Mouse (Mus musculus) intestine, embryonic 15.5 days (tissue): ENCODE data around the gene Map3k12. TPM values are rescaled to one million over a fixed set of nuclear protein-coding genes. Genes with fewer than 3 reads are reported as not detected.
A peak's percentile ranks its signal among the peaks of the same experiment; 100 is the strongest.

Source experiments
- ATAC-seq: fragments of 200-750 bp; cut with Nextera tagmentation; 2 replicates; pipeline ENCODE4 v1.8.0; 2017; ENCODE audit warnings: moderate TSS enrichment, moderate library complexity
- H3K27ac ChIP-seq: fragments of 300-500 bp; sonication (generic); 2 replicates; pipeline ENCODE4 v1.5.1; 2015; ENCODE audit warnings: mild to moderate bottlenecking, inconsistent platforms
- H3K27me3 ChIP-seq: fragments of 300-500 bp; sonication (generic); replicated peaks from 2 replicates; pipeline ENCODE4 v1.6.1; 2015; ENCODE audit warnings: inconsistent platforms
- H3K36me3 ChIP-seq: fragments of 300-500 bp; sonication (generic); 2 replicates; pipeline ENCODE4 v1.6.1; 2015; ENCODE audit warnings: inconsistent platforms
- H3K4me1 ChIP-seq: fragments of 300-500 bp; sonication (generic); replicated peaks from 2 replicates; pipeline ENCODE4 v1.6.1; 2015; ENCODE audit warnings: inconsistent platforms
- H3K4me2 ChIP-seq: fragments of 300-500 bp; sonication (generic); replicated peaks from 2 replicates; pipeline ENCODE4 v1.6.1; 2015; ENCODE audit warnings: mild to moderate bottlenecking, inconsistent platforms
- H3K4me3 ChIP-seq: fragments of 300-500 bp; sonication (generic); replicated peaks from 2 replicates; pipeline ENCODE4 v1.5.1; 2015; ENCODE audit warnings: inconsistent platforms
- H3K9ac ChIP-seq: fragments of 300-500 bp; sonication (generic); 2 replicates; pipeline ENCODE4 v1.6.1; 2015; ENCODE audit warnings: inconsistent platforms
- H3K9me3 ChIP-seq: fragments of 300-500 bp; sonication (generic); 2 replicates; pipeline ENCODE4 v1.6.1; 2016; ENCODE audit warnings: inconsistent platforms
- WGBS: fragments of 180-500 bp; shearing (Covaris S2); methylation state at CpG from one replicate; pipeline ENCODE4 v1.1.7; 2015; 5-methylcytosine and 5-hydroxymethylcytosine counted together
- polyA plus RNA-seq: library from polyadenylated mRNA; unstranded; fragments of >200 nt; fragmentation: Nextera tagmentation; extraction: Ambion mirVana; gene quantifications from 2 replicates; pipeline ENCODE4 v1.2.1, GENCODE M21; 2015

Map3k12 gene
- polyA plus RNA-seq, 1 experiment from 2014 or later, result 10.8 TPM

DNA sequence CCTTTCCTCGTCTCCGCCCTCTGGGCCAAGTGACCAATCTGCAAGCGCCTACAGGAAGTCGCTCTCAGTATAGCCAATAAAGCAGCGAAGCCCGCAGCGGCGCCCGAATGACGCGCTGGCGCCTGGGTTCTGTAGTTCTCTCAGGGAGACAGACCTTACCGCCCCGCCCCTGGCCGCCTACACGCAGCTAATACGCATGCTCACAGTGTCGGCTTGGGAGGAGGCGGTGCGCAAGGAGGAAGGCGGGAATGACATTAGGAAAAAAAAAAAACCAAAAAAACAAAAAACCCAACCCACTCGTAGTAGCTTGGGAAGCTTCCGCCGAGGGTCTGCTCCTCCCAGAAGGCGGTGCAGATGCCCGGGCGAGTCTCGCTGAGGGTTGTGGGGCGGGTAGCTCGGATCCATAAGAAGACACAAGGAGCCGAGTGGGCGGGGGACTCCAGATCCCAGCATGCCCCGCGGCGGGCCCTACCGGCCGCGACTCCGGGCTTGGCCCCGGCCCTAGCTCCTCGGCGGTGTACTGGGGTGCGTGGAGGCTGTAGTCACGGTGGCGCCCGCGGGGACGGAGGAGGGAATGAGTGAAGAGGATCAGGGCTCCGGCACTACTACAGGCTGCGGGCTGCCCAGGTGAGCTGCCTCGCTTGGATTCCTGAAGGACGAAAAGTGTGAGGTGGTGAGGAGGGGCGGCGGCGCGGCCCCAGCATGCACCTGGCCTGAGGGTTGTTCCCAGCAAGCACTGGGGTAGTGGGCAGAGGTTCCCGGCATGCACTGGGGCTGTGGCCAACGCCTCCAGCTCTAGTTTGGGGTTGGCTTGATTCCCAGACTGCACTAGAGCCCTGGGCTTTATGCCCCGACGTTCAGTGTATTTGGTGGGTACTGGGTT is 1.4 kb upstream of the Map3k12 start, which contains the start of gene Tarbp2:
TSS of gene Tarbp2 (plus strand) at position 217 of the 883 bp plus-strand sequence.
- H3K36me3 ChIP-seq, result peaks cover 10% of the 10 kb centered on the region; the same call in 1 of the 2 replicates
- peak within 1 kb of the TSS; percentile 68 for H3K4me3 ChIP-seq
- no peaks in the 10 kb centered on the region for H3K27me3 ChIP-seq
- H3K4me2 ChIP-seq, result peak within 1 kb of the TSS; percentile 94
- peaks cover 24% of the 10 kb centered on the region for H3K4me1 ChIP-seq
- H3K9ac ChIP-seq, result peak within 1 kb of the TSS; percentile 87
- peak; percentile 94 for ATAC-seq
- under 1% methylated on average over 59 of the region's 60 CpGs for WGBS
- peak within 1 kb of the TSS; percentile 99 for H3K27ac ChIP-seq
- no peaks in the 10 kb centered on the region for H3K9me3 ChIP-seq

DNA sequence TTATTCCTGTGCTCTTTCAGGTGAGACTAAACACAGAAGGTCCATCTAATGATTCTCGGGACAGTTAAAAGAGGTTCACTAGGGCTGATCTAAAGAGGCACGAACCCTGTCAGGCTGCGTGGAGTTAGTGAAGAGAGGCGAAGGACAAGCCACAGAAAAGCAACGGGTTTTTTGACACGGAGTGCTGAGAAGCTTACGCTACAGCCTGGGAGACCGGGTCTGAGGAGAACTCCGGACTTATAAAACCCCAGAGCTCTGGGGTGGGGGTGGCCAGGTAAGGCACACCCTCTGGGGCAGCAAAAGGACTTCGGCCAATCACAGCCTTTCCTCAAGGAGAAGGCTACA is 739 bp upstream of the Map3k12 start:
- 0% methylated on average over 10 of the region's 10 CpGs for WGBS
- peaks cover 10% of the 10 kb centered on the region; the same call in 1 of the 2 replicates for H3K36me3 ChIP-seq
- peak overlapping the region; percentile 94 for H3K4me2 ChIP-seq
- peaks cover 24% of the 10 kb centered on the region for H3K4me1 ChIP-seq
- H3K27ac ChIP-seq, result peak overlapping the region; percentile 85
- H3K4me3 ChIP-seq, result peak overlapping the region; percentile 68
- H3K9ac ChIP-seq, result peak overlapping the region; percentile 64
- H3K27me3 ChIP-seq, result no peaks in the 10 kb centered on the region
- no peaks in the 10 kb centered on the region for H3K9me3 ChIP-seq
- ATAC-seq, result no peak

DNA sequence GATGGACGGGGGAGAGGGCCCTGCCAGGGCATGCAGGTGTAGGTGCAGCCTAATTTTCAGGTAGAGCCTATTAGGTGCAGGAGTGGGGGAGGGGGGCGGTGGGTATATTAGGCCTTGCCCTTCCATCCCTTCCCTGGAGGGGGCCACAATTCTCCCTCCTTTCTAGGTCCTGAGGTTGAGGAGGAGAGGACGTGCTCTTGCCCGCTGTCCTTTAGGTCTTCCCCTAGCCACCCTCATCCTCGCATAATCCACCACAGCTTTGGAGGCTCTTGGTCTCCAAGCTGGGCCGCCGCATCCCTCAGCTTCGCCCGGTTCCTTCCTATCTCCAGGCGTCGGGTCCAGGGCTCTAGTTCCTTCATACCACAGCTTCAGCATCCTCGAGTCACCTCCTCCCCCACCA is 571 bp downstream of the Map3k12 start:
- Histone ChIP-seq H3K4me3 (peak overlapping the region; percentile 68), H3K4me1 (peaks cover 35% of the 10 kb centered on the region)
- under 1% methylated on average over 12 of the region's 12 CpGs for WGBS

DNA sequence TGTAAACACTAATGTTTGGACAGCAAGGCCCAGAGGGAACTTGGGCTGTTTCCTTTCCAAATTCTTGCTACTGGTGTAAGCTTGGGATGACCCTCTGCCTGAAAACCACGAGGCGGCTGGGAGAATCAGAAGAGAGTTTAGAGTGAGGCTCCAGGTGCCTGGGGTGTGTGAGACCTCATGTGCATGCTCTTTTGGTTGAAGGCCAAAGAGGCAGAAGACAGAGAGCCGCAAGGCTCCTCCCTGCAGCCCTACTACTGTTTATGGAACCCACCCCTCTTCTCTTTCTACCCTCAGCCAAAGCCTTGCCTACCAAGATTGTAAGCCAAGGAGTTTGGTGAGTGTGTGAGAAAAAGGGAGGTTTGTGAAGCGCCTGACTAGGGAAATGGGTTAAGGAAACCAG is 1.1 kb downstream of the Map3k12 start:
- H3K27ac ChIP-seq, result 0 out of 2 replicates have a peak overlapping the region, but pooled peaks have one; percentile 85
- no peaks in the 10 kb centered on the region for H3K27me3 ChIP-seq
- peak overlapping the region; percentile 64; the same call in 1 of the 2 replicates for H3K9ac ChIP-seq
- no peaks in the 10 kb centered on the region for H3K9me3 ChIP-seq
- H3K36me3 ChIP-seq, result no peaks in the 10 kb centered on the region
- peak overlapping the region; percentile 68 for H3K4me3 ChIP-seq
- ATAC-seq, result no peak
- H3K4me2 ChIP-seq, result peak overlapping the region; percentile 94
- WGBS, result 45% methylated on average over 4 of the region's 4 CpGs
- H3K4me1 ChIP-seq, result peaks cover 39% of the 10 kb centered on the region

More for the DNA sequence above, 571 bp downstream of the Map3k12 start:
- Histone ChIP-seq H3K9me3 (no peaks in the 10 kb centered on the region), H3K27ac (peak overlapping the region; percentile 85), H3K9ac (peak overlapping the region; percentile 64), H3K36me3 (0 out of 2 replicates have a peak, but pooled peaks cover 3% of the 10 kb centered on the region), H3K4me2 (peak overlapping the region; percentile 94), H3K27me3 (no peaks in the 10 kb centered on the region)
- no peak for ATAC-seq

DNA sequence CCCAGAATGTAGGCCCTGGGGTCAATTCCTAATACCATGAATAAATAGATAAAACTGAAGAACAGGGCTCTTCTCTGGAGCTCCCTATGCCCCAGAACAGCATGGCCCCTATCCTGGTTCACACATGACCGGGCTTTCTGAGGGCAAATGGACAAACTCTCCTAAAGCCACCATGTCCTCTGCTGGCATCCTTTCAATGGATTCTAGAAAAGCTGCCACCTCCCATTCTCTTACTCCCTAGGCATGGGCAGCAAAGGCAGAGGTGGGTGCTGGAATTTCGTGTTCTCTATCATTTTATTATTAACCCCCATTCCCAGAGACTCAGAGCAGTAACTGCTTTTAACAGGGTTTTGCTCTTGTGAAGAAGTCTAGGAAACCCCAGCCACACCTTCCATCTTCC is 1.6 kb downstream of the Map3k12 start:
- Histone ChIP-seq H3K4me1 (peaks cover 34% of the 10 kb centered on the region), H3K27me3 (no peaks in the 10 kb centered on the region), H3K4me2 (peak overlapping the region; percentile 94), H3K27ac (no peak overlapping the region), H3K9me3 (no peaks in the 10 kb centered on the region), H3K9ac (no peak overlapping the region), H3K4me3 (no peak overlapping the region), H3K36me3 (no peaks in the 10 kb centered on the region)
- WGBS, result 89% methylated on average over 2 of the region's 2 CpGs
- ATAC-seq, result no peak

DNA sequence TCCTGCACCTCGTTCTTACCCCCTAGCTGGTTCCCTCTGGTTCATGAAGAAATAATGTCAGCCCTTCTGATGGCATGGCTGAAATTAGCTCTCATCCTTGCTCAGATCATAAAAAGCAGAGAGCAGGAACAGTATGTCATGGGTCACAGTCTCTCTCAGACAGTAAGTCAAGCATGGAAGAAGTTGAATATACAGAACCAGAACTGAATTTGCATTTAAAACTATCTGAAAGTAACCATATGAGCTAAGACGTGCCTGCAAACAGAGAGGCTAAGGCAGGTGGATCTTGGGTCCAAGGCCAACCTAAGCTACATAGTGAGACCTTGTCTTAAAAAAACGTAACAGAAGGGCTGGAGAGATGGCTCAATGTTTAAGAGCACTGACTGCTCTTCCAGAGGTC is 3.9 kb downstream of the Map3k12 start:
- Histone ChIP-seq H3K4me2 (no peak overlapping the region), H3K36me3 (no peaks in the 10 kb centered on the region), H3K27me3 (no peaks in the 10 kb centered on the region), H3K4me3 (no peak overlapping the region), H3K27ac (no peak overlapping the region), H3K9me3 (no peaks in the 10 kb centered on the region), H3K4me1 (peaks cover 33% of the 10 kb centered on the region), H3K9ac (no peak overlapping the region)
- no peak for ATAC-seq
- WGBS, result 75% methylated on average over 3 of the region's 3 CpGs

DNA sequence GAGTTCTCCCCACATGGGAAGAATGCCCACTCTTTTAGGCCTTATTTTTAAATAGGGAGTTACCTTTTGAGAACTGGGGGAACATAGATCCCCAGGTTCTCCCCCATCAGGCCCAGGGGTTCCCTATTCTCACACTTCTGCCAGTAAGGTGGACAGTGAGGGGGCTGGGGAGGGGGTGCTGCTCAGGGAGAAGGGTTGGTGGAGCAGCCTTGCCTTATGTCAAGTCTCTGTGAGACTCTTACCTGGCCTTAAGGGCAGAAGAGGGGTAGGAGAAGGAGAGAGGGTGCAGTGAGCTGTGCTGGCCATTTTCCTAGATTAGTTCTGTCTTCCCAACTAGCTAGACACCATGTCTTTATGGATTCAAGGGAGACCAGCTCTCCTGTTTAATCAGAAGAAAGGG is 4.4 kb downstream of the Map3k12 start:
- Histone ChIP-seq H3K9me3 (no peaks in the 10 kb centered on the region), H3K4me1 (peaks cover 33% of the 10 kb centered on the region), H3K9ac (peak overlapping the region; percentile 26; the same call in 1 of the 2 replicates), H3K27me3 (no peaks in the 10 kb centered on the region), H3K27ac (no peak overlapping the region), H3K4me3 (no peak overlapping the region), H3K36me3 (no peaks in the 10 kb centered on the region), H3K4me2 (no peak overlapping the region)
- no peak for ATAC-seq

DNA sequence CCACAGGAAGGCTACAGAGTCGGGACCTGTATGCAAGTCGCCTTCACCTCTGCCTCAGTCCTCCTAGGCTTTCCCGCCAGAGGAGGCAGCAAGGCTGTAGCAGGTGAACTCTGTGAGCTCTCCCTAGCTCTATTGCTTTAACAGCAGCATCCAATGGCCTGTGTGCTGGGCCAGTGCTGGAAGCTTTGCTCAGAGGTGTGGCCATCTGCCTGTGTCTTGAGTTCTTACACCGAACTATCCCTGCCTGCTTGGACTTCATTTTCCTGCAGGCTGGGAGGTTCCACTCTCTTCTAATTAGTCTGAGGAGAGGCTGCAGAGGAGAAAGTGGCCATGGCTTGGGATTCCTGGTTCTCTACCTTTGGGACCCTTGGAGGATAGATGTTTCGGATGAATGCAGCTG is 4.9 kb downstream of the Map3k12 start:
- H3K4me1 ChIP-seq, result peaks cover 33% of the 10 kb centered on the region
- no peak overlapping the region for H3K4me3 ChIP-seq
- 0 out of 2 replicates have a peak overlapping the region, but pooled peaks have one; percentile 66 for H3K27ac ChIP-seq
- WGBS, result 49% methylated on average over 5 of the region's 5 CpGs
- no peak for ATAC-seq
- H3K36me3 ChIP-seq, result no peaks in the 10 kb centered on the region
- no peaks in the 10 kb centered on the region for H3K9me3 ChIP-seq
- peak overlapping the region; percentile 87; the same call in 1 of the 2 replicates for H3K4me2 ChIP-seq
- no peaks in the 10 kb centered on the region for H3K27me3 ChIP-seq
- H3K9ac ChIP-seq, result peak overlapping the region; percentile 26; the same call in 1 of the 2 replicates

DNA sequence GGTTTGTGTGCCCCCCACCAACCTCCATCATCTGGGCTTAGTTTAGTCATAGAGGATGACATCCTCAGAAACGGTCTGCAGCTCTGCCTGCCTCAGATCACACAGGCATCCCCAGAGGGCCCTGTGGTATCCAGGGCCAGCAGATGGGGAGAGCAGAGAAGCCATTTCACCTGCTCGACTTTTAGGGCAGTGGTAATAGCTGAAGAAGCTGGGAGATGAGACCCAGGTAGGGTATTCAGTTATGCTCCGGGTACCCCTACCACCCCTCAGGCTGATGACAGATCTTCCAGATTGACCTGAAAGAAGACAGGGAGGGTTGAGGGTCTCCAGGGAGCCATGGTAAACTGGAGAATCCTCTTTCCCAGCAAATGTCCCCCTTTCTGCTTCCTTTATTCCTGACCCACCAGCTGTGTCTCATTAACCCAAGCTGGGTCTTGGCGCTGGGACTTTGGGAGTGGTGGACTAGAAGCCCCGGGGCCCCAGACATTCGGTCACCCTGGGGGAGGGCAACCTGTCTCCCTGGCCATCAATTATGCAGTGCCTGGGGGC is 5.5 kb downstream of the Map3k12 start:
- ATAC-seq, result no peak
- Histone ChIP-seq H3K27me3 (no peaks in the 10 kb centered on the region), H3K9ac (no peak overlapping the region), H3K36me3 (no peaks in the 10 kb centered on the region), H3K4me1 (peaks cover 32% of the 10 kb centered on the region), H3K4me3 (no peak overlapping the region), H3K9me3 (no peaks in the 10 kb centered on the region), H3K4me2 (peak overlapping the region; percentile 87), H3K27ac (peak overlapping the region; percentile 66; the same call in 1 of the 2 replicates)
- WGBS, result 29% methylated on average over 6 of the region's 6 CpGs

DNA sequence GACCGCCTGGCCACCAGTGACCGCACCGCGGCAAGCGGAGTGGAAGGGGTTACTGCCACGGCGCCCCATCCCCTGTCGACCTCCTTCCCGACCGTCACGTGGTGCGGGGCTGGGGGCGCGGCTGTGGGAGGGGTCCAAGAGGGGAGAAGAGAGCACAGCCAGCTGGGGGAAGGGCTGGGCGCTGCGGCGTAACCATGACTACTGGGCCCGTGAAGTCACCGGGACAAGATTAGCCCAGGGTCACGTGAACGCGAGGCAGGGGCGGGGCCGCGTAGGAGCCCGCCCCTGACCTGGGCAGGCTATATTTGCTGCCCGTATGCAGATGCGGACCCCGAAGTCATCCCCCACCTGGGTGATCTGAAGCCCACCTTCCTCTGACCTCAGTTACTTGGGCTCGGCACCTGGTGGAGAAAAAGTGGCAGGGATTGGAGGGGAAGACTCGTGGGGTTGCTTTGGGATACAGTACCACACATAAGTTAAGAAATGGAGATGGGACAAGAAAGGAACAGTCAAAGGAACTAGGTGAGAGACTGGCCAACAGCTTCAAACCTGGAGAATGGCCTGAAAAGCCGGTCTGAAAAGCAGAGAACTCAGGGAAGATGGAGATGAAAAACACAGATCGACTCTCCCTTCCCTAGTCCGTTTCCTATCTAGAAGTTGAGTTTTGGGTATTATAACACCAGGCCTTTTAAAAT is 6.1 kb downstream of the Map3k12 start:
- Histone ChIP-seq H3K27me3 (no peaks in the 10 kb centered on the region), H3K27ac (peak overlapping the region; percentile 81), H3K4me2 (peak overlapping the region; percentile 87), H3K9ac (peak overlapping the region; percentile 61), H3K9me3 (no peaks in the 10 kb centered on the region), H3K4me1 (peaks cover 29% of the 10 kb centered on the region), H3K36me3 (no peaks in the 10 kb centered on the region), H3K4me3 (peak overlapping the region; percentile 58)
- WGBS, result 3% methylated on average over 34 of the region's 34 CpGs
- ATAC-seq, result peak; percentile 93

DNA sequence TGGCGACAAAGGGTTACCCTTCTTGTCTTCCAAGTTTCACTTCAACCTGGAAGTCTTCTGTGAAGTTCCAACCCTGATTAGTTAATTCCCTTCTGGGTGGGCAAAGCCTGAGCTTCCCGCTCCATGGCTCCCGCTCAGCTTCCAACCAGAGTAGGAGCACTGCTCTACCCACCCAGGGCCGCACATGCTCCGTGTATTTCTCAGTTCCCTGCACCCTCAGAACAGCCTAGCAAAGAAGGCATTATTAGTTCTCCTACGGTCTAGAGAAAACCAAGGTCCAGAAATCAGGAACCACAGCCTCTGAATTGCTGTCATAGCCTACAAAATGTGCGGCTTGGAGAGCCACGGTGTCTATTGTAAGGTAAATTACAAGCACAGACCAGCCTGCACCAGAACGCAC is 6.8 kb downstream of the Map3k12 start:
- H3K4me1 ChIP-seq, result peaks cover 27% of the 10 kb centered on the region
- no peaks in the 10 kb centered on the region for H3K9me3 ChIP-seq
- peak; percentile 68 for ATAC-seq

DNA sequence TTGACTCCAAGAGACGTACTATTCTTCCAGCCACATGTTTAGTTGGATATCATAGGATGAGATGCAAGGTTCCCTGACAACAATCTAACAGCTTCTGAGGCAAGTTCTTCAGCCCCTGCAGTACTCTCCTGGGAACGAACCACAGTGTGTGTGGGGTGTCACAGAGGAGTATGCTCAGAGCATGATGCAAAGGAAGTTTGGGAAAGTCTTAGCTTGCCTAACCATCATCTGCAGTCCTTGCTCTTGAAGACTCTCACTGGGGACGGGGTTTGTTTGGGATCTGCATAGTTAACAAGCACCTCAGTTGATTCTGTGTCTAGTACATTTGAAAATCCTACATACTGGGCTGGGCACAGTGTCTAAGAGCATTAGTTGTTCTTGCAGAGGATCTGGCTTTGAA is 8.5 kb downstream of the Map3k12 start:
- ATAC-seq, result no peak
- no peaks in the 10 kb centered on the region for H3K9me3 ChIP-seq
- 87% methylated on average over 3 of the region's 3 CpGs for WGBS
- no peak overlapping the region for H3K4me2 ChIP-seq
- H3K9ac ChIP-seq, result no peak overlapping the region
- peaks cover 27% of the 10 kb centered on the region for H3K4me1 ChIP-seq
- no peaks in the 10 kb centered on the region for H3K27me3 ChIP-seq
- no peak overlapping the region for H3K27ac ChIP-seq
- H3K36me3 ChIP-seq, result peaks cover 8% of the 10 kb centered on the region; the same call in 1 of the 2 replicates
- H3K4me3 ChIP-seq, result no peak overlapping the region

More for the DNA sequence above, 6.8 kb downstream of the Map3k12 start:
- H3K27ac ChIP-seq, result peak overlapping the region; percentile 81
- no peaks in the 10 kb centered on the region for H3K27me3 ChIP-seq
- 4% methylated on average over 9 of the region's 9 CpGs for WGBS
- peak overlapping the region; percentile 87 for H3K4me2 ChIP-seq
- H3K9ac ChIP-seq, result peak overlapping the region; percentile 61
- H3K36me3 ChIP-seq, result no peaks in the 10 kb centered on the region
- H3K4me3 ChIP-seq, result peak overlapping the region; percentile 58
